Mouse (Mus musculus) mesoderm, embryonic 11.5 days (tissue): ENCODE measurements around the gene Iqschfp.

ENCODE experiments used
- DNase-seq: peaks from one replicate; pipeline ENCODE4 v3.0.0-alpha.2; 2012; ENCODE audit warnings: low read depth, low spot score

Gene Iqschfp

GRCm38 (mm10) chr3:67892026-67892705 lies at the start of gene Iqschfp, which contains the start of gene Iqcj:
Gene Iqschfp (plus strand): TSS chr3:67892232.
Gene Iqcj (plus strand): TSS chr3:67892220.
- no peak for DNase-seq

DNA sequence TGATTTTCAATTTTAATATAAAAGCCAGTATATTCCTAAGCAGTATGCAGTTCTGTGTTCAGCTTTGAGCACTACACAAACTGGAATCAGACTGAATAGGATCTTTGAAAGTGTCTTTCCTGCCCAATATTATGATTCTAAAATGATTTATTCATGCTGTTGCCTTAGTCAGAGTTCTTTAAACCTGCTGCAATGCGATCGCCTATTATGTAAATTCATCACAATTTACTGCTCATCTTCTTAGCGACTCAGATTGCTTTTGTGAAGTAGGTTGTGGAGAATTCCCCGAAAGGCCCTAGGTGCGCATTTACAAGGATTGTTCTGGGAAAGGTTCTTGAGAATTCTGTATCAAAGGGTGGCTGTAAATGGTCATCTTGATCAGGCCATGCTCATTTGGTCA lies 39.6 kb upstream of the Iqschfp start:
- DNase-seq = no peak

DNA sequence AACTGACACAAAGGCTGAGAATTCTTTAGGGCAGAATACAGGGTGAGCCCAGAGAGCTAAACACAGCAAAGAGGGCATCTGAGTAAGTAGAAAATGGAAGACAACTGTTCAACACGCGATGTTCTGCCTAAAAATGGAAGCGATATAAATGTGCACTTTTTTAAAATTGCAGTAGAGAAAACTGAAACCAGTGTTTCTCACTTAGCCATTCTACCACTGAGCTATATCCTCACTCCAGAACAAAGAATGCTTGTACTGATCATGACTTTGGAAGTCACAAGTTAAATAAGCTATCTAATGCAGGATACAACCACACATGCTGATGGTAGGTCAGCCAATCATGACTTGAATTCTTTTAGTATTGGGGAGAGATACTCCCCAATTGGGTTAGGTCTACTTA lies 30.5 kb upstream of the Iqschfp start:
- DNase-seq = no peak

DNA sequence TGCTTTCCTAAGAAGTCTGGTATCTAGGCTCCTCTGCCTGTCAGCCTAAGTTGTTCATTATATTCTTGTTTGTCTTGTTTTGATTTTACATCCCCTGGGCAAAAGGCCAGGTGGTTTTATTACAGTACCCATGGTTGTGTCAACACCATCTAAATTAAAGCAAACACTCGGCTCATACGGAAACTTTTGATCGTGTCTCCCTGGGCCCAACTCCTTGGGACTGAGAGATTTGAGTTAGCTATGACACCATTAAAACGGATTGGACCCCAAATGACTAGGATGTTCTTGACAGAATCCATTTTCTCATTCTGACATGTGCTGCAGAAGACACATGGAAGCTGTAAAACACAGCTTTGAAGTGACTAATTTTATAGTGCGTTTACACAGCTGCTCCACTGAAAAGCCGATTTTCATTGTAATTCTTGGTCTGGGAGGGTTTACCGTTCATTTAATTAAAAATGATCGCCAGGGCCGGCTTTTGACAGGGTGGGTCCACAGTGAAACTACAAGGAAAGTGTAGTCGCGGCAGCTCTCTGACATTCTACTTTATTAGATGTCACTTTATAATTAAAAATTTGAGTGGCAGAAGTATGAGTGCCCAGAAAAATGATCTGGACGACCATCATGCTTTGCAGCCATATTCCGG lies 24.5 kb upstream of the Iqschfp start:
- DNase-seq = peak; percentile 54

DNA sequence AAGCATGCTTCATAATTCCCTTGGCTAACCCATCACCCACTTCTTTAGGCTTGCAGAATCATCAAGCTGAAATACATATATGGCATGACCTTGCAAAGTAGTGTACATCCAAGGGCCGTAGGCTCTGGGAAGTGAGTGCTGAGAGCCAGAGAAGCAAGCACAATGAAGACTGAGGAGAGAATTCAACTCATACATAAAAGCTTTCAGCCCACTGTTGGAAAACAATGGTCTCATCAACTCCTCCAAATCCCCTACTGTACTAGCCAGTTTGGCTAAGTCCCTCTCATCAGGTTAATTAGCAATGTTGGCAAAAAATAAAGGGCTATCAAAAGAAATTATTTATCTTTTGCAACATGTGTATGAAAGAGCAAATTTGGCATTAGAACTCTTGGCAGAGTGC lies 22.6 kb upstream of the Iqschfp start:
- DNase-seq = no peak

DNA sequence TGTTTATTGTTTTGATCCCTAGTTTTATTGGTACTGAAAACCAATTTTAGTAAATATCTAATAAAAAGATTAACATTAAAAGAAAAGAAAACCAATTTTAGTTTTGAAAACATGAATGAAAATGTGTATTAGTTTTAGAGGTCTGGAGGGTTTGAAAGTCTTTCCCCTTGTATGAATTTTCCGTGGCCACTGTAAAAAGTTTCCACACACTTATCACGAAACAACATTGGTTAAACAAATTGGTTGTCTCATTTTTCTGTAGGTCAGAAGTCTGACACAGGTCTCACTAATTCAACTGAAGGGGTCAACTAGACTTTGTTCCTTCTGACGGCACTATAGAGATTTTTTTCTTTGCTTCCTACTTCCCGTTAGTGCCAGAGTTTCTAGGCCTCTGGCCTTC lies 14.8 kb upstream of the Iqschfp start:
- no peak for DNase-seq

DNA sequence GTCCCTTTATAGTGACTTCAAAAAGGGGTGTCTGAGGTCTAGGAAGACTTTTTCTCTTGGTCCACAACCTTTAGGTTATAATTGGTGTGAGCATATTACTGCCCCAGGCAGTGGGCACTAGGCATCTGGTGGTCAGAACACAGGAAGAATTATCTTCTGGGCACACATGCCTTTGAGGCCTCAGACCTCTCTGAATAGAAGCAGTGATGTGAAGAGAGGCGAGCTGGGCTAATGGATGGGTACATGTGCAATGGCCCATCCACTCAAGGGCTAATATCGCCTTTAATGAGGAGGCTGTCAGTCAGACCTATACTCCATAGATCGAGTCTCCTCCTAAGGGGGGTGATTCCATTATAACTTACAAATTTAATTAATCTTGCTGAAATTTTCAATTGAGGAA lies 7.7 kb upstream of the Iqschfp start:
- no peak for DNase-seq

GRCm38 (mm10) chr3:67886176-67886575 lies 5.9 kb upstream of the Iqschfp start:
- DNase-seq = no peak

GRCm38 (mm10) chr3:67887251-67887650 lies 4.8 kb upstream of the Iqschfp start:
- no peak for DNase-seq

GRCm38 (mm10) chr3:67892768-67893167 lies 736 bp downstream of the Iqschfp start:
- no peak for DNase-seq

DNA sequence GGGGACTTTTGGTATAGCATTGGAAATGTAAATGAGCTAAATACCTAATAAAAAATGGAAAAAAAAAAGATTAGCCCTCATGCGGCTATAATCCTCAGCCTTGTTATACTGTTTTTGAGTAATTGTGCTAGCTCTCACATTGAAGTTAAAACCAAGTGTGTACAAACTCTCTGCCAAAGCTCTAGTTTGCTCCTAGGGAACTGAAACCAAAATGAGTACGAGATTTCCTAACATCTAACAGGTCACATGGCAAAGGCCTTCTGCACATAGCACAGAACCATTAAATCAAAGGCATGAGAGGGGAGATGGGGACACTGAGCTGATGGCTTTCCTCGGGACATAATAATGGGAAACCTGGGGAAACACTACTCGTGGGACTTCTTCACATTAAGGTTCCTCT lies 10.5 kb downstream of the Iqschfp start:
- no peak for DNase-seq

DNA sequence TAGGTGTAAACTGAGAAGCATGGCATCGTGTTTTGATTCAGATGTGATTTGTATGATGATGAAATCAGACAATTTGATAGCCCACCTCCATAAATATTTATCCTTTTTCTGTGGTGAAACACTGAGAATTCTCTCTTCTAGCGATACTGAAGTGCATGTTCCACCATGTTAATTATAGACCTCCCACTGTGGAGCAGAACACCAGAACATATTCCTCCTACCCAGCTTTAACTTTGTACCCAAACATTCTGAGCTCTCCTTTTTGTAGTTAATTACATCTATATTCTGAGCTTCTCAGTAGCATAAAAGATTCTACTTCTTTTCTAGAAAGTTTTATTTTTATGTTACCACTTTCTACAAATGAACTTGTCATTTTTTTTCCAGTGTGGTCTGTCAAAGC lies 16.6 kb downstream of the Iqschfp start:
- no peak for DNase-seq

DNA sequence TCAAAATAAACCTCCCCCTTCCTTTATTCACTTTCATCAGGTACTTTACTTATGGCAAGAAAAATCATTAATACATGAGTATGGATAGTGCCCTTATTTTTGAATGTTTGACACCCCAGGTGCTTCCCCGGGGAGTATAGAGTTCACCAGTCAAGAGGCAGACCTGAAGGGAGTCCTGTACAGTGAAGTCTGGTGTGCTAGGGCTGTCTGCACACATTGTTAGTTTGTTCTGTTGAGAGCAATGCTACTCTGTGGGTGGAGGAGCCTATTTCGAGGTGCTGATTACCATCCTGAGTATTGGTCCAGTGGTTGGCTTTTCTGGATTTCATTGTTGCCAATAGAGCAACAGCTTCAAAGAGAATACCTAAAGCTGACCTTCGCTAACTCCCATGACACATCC lies 26.1 kb downstream of the Iqschfp start:
- no peak for DNase-seq

DNA sequence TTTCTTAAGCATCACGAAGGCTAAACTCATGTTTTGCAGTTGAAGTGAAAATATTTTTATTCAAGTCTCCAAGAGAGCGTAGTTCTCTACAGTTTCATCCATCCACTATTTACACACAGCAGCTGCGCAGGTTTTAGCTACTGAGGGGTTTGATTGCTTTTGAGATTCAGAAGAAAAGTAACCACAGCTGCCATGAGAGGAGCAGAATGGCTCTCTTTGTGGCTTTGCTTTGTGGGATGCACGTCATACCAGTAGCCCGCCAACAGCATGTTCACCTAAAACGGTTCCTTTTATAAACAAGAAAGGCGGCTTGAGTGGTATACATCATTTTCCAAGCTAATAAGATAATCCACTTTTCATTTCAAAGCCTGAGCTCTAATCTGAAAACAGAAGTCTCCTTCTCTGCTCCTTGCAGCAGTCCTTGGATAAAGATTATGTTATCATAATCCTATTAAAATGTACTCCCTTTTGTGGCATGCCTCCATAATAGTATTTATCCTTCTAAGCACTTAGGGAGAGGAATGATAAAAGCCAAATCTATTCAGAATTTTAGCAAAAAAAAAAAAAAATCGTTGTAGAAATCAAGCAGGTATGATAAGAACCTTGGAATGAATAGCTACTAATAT lies 26.7 kb downstream of the Iqschfp start:
- no peak for DNase-seq

GRCm38 (mm10) chr3:67923095-67923494 lies 31.1 kb downstream of the Iqschfp start:
- no peak for DNase-seq

DNA sequence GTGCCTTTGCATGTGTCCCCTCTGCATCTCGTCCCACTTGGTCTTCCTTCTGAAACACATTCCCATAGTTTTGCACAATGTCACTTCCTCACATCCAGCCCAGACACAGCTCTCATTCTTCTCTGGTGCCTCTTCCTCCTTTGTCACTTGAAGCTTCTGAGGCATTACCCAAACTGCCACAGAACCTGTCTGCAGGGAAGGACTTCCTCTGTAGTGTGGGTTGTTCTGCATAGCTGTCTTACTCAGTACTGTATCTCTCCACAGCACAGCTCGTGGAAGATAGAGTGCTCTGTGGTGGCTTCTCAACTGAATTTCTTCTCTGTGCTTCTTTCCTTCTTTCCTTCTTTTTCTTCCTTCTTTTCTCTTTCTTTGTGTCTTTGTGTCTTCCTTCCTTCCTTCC lies 33.4 kb downstream of the Iqschfp start:
- no peak for DNase-seq

DNA sequence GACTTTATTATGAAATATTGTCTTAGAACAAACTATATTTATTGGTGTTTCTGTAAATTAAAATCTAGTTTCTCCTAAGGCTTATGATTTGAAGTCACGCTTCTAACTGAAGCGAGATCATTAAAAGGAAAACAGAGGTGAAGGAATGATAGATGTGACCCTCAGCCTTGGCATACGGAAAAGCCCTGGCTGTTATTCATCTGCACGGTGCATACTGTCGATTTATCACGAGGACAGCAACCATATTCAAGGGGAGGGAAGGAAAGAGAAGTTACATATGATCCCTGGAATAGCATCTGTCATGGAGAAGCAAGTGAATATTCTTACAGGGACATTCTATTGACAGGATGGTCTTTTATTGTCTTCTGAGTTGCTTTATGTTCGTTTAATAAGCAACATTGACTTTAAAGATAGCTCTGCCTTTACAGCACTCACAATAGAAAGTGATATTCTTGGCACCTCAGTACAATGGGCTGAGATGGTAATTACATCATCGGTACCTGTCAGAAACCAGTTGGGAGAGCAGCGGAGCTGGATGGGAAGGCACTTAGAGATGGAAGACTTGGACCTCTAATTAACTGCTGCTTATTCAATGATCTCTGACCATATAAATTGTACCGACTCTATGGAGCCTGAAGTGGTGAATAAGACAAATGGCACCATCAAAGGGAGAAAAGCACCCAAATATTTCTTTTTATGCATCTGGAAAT lies 38.5 kb downstream of the Iqschfp start:
- DNase-seq = no peak

DNA sequence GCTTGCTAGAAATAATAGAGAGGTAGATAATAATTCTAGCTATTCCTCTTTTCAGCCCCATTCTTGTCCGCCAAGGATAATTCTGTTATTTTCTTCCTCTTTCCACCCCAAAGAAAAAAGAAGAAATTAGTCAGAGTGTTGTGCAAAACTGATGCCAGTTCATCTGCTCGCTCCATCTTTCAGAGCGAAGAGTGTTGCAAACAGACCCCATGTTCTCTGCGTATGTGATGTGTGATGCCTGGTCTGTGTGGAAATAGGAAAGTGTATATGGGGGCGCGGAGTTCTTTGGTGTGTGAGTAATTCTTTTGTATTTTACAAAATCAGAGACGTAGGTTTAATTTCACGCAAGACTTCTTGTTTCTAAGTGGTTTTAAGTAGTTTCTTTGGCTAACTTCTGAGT lies 39.1 kb downstream of the Iqschfp start:
- DNase-seq = no peak

GRCm38 (mm10) chr3:67931914-67932313 lies 39.9 kb downstream of the Iqschfp start:
- DNase-seq = no peak

GRCm38 (mm10) chr3:67935829-67936228 lies 43.8 kb downstream of the Iqschfp start:
- no peak for DNase-seq

DNA sequence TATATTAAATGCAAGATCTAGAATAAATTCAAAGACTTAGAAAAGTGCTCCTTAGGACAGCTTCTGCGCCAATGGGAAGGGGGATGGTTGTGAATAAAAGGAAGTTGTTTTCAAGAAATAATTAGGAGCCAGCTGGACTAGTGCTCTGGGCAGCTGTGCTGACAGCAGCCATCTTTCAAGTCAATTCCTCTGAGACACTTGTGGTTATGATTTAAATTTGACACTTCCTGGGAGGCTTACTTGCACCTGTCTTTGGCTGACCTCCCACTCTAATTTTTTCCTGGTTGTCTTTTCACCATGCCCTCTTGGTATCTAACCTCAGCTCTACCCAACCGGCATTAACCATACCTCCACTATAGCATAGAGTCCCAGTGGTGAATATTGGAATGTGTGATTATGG lies 55.0 kb downstream of the Iqschfp start:
- peak; percentile 11 for DNase-seq

GRCm38 (mm10) chr3:67952517-67952940 lies 60.5 kb downstream of the Iqschfp start:
- peak; percentile 27 for DNase-seq
